Mouse (Mus musculus) spleen, adult 2 months (tissue): ENCODE results near the gene Atp5d. TPM values are rescaled to one million over a fixed set of nuclear protein-coding genes. Genes with fewer than 3 reads are reported as not detected.

ENCODE experiments used
- DNase-seq, 2 experiments: peaks; one replicate each; pipeline versions ENCODE4 v3.0.0 to v3.0.0-alpha.2; 2012 to 2021; ENCODE audit warnings: low spot score in 2 of 2, low read depth in 1 of 2
- H3K27ac ChIP-seq: fragments of 200-500 bp; 2 replicates; pipeline ENCODE4 v1.5.1; 2012; ENCODE audit warnings: low read length, inconsistent platforms; ENCODE audit not compliant: insufficient read depth
- H3K27me3 ChIP-seq: fragments of 200-500 bp; 2 replicates; pipeline ENCODE4 v1.6.1; 2012; ENCODE audit warnings: mild to moderate bottlenecking, moderate library complexity, low read length, inconsistent platforms; ENCODE audit not compliant: control insufficient read depth, insufficient read depth
- H3K36me3 ChIP-seq: fragments of 200-500 bp; 2 replicates; pipeline ENCODE4 v1.6.1; 2012; ENCODE audit warnings: mild to moderate bottlenecking, low read length, inconsistent platforms; ENCODE audit not compliant: control insufficient read depth, insufficient read depth
- H3K4me1 ChIP-seq: fragments of 200-500 bp; 2 replicates; pipeline ENCODE4 v1.6.1; 2011; ENCODE audit warnings: inconsistent platforms; ENCODE audit not compliant: control insufficient read depth, insufficient read depth, insufficient read length
- H3K4me3 ChIP-seq: fragments of 200-500 bp; 2 replicates; pipeline ENCODE4 v1.5.1; 2011; ENCODE audit warnings: mild to moderate bottlenecking, inconsistent platforms; ENCODE audit not compliant: insufficient read depth, insufficient read length; ENCODE audit errors: extremely low read depth
- CTCF ChIP-seq: fragments of 200-500 bp; IDR thresholded peaks from 2 replicates; pipeline ENCODE4 v1.5.1; 2011; ENCODE audit warnings: mild to moderate bottlenecking, inconsistent platforms; ENCODE audit not compliant: insufficient read depth, insufficient read length, insufficient replicate concordance; ENCODE audit errors: extremely low read depth
- POLR2A ChIP-seq: fragments of 200-500 bp; IDR thresholded peaks from 2 replicates; pipeline ENCODE4 v1.6.1; 2011; ENCODE audit warnings: low read depth, low read length, inconsistent platforms
- WGBS: fragments of 180-500 bp; shearing (Covaris S2); methylation state at CpG from one replicate; pipeline ENCODE4 v1.1.7; 2018; 5-methylcytosine and 5-hydroxymethylcytosine counted together
- polyA plus RNA-seq: library from polyadenylated mRNA; depleted of rRNA; stranded (reverse); fragments of >200 nt; gene quantifications from 2 replicates; pipeline ENCODE4 v1.2.3, GENCODE M21; 2012

Atp5d gene
- polyA plus RNA-seq, 1 experiment = 592 TPM

- TF ChIP-seq POLR2A (no peak), CTCF (no peak)
- H3K4me1 ChIP-seq = peaks cover 18% of the 10 kb centered on the region
Measured at GRCm38 (mm10) chr10:80135161-80135560, 3.3 kb upstream of the Atp5d start.

GRCm38 (mm10) chr10:80135641-80136040, 2.8 kb upstream of the Atp5d start:
- Histone ChIP-seq H3K4me3 (no peak overlapping the region), H3K4me1 (peaks cover 18% of the 10 kb centered on the region), H3K27me3 (peaks cover 10% of the 10 kb centered on the region; the same call in 1 of the 2 replicates), H3K36me3 (peaks cover 7% of the 10 kb centered on the region), H3K27ac (no peak overlapping the region)
- 97% methylated on average over 1 of the region's 1 CpGs for WGBS
- no peak for DNase-seq
- TF ChIP-seq CTCF = no peak
- TF ChIP-seq POLR2A = no peak

More at GRCm38 (mm10) chr10:80135161-80135560, 3.3 kb upstream of the Atp5d start:
- H3K27ac ChIP-seq = no peak overlapping the region
- WGBS = 94% methylated on average over 10 of the region's 10 CpGs
- H3K4me3 ChIP-seq = no peak overlapping the region
- H3K27me3 ChIP-seq = peaks cover 10% of the 10 kb centered on the region; the same call in 1 of the 2 replicates
- no peak for DNase-seq
- H3K36me3 ChIP-seq = peaks cover 12% of the 10 kb centered on the region

GRCm38 (mm10) chr10:80136179-80136951, 2.1 kb upstream of the Atp5d start:
- 78% methylated on average over 49 of the region's 49 CpGs for WGBS
- H3K4me1 ChIP-seq = peaks cover 22% of the 10 kb centered on the region

GRCm38 (mm10) chr10:80136952-80137625, 1.3 kb upstream of the Atp5d start:
- Histone ChIP-seq H3K27ac (no peak overlapping the region), H3K36me3 (no peaks in the 10 kb centered on the region), H3K4me1 (peaks cover 22% of the 10 kb centered on the region), H3K4me3 (peak overlapping the region; percentile 29; the same call in 1 of the 2 replicates), H3K27me3 (peaks cover 10% of the 10 kb centered on the region; the same call in 1 of the 2 replicates)
- WGBS = 19% methylated on average over 29 of the region's 29 CpGs
- no peak for DNase-seq
- TF ChIP-seq POLR2A (no peak), CTCF (no peak)

More at GRCm38 (mm10) chr10:80136179-80136951, 2.1 kb upstream of the Atp5d start:
- Histone ChIP-seq H3K27me3 (peaks cover 10% of the 10 kb centered on the region; the same call in 1 of the 2 replicates), H3K36me3 (peaks cover under 1% of the 10 kb centered on the region), H3K27ac (no peak overlapping the region), H3K4me3 (no peak overlapping the region)
- TF ChIP-seq CTCF (no peak), POLR2A (no peak)
- no peak for DNase-seq

GRCm38 (mm10) chr10:80137626-80138552, 543 bp upstream of the Atp5d start:
- 11% methylated on average over 33 of the region's 33 CpGs for WGBS
- Histone ChIP-seq H3K27ac (no peak overlapping the region), H3K27me3 (peaks cover 10% of the 10 kb centered on the region; the same call in 1 of the 2 replicates), H3K4me3 (peak overlapping the region; percentile 58; the same call in 1 of the 2 replicates), H3K36me3 (no peaks in the 10 kb centered on the region), H3K4me1 (peaks cover 24% of the 10 kb centered on the region)
- no peak for DNase-seq
- TF ChIP-seq CTCF (no peak), POLR2A (no peak)

GRCm38 (mm10) chr10:80139439-80139775, 975 bp downstream of the Atp5d start:
- Histone ChIP-seq H3K4me1 (peaks cover 19% of the 10 kb centered on the region), H3K27ac (no peak overlapping the region), H3K4me3 (peak overlapping the region; percentile 58), H3K27me3 (peaks cover 10% of the 10 kb centered on the region; the same call in 1 of the 2 replicates), H3K36me3 (peaks cover 6% of the 10 kb centered on the region; the same call in 1 of the 2 replicates)
- DNase-seq = no peak
- 2% methylated on average over 10 of the region's 10 CpGs for WGBS
- TF ChIP-seq POLR2A (no peak), CTCF (no peak)
